Mouse (Mus musculus) ES-Bruce4 (cell line): ENCODE results near the gene Mllt10.

ENCODE experiments used
- CTCF ChIP-seq: IDR thresholded peaks from one replicate; pipeline ENCODE4 v1.8.1; 2011; ENCODE audit warnings: low read depth, low read length
- EP300 ChIP-seq: IDR thresholded peaks from 2 replicates; pipeline ENCODE4 v1.6.1; 2011; ENCODE audit warnings: low read depth, low read length; ENCODE audit not compliant: insufficient read depth

DNA sequence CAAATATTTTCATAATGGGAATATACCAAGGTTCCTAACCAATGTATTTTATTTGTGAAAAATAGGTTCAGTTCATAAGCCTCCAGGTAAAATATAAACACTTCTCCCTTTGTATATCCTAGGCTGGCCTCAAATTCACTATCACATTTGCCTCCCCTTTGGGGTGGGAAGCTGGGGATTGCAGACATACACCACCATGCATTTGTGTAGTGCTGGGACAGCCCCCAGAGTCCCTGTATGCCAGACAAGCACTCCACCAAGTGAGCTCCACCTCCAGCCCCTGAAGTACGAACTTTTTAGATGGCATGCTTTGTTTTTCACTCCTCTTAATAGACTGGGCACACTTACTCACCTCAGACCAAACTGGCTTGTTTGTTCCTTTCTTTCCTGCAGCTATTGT is 32.2 kb upstream of the Mllt10 start:
- TF ChIP-seq EP300 = no peak
- no peak for TF ChIP-seq CTCF
